Mouse (Mus musculus) heart, embryonic 14.5 days (tissue): ENCODE results near the gene Gm17416. TPM values are rescaled to one million over a fixed set of nuclear protein-coding genes. Genes with fewer than 3 reads are reported as not detected.

Experiments used
- polyA plus RNA-seq: library from polyadenylated mRNA; unstranded; fragments of >200 nt; fragmentation: Nextera tagmentation; extraction: Ambion mirVana; gene quantifications from 2 replicates; pipeline ENCODE4 v1.2.1, GENCODE M21; 2014

The Gm17416 gene
- polyA plus RNA-seq, 1 experiment from 2014 or later = not detected

Other genes starting within 250 kb of the Gm17416 start
- 63.0 and 63.1 TPM in 2 replicates for gene Rbck1, start 236.7 kb upstream of the Gm17416 start, polyA plus RNA-seq
- gene Trib3, start 225.3 kb upstream of the Gm17416 start, polyA plus RNA-seq = 1.8 and 1.9 TPM in 2 replicates
- gene Nrsn2, start 192.7 kb upstream of the Gm17416 start, polyA plus RNA-seq = 2.2 and 3.8 TPM in 2 replicates
- gene Sox12, start 171.3 kb upstream of the Gm17416 start, polyA plus RNA-seq = 13.1 and 15.0 TPM in 2 replicates
- 35.7 and 36.1 TPM in 2 replicates for gene Zcchc3, start 154.3 kb upstream of the Gm17416 start, polyA plus RNA-seq
- gene 6820408C15Rik, start 153.8 kb upstream of the Gm17416 start, polyA plus RNA-seq = 1.8 and 2.3 TPM in 2 replicates
- not detected in 2 replicates for gene Defb23, start 104.7 kb upstream of the Gm17416 start, polyA plus RNA-seq
- gene Defb20, start 92.3 kb upstream of the Gm17416 start, polyA plus RNA-seq = not detected in 2 replicates
- not detected in 2 replicates for gene Defb22, start 79.2 kb upstream of the Gm17416 start, polyA plus RNA-seq
- not detected in 2 replicates for gene Defb26, start 57.6 kb upstream of the Gm17416 start, polyA plus RNA-seq
- gene Defb28, start 51.1 kb upstream of the Gm17416 start, polyA plus RNA-seq = not detected in 2 replicates
- not detected in 2 replicates for gene Defb29, start 29.2 kb upstream of the Gm17416 start, polyA plus RNA-seq
- gene Defb21, start 3.4 kb downstream of the Gm17416 start, polyA plus RNA-seq = not detected in 2 replicates
- 1.2 TPM in 1 of 2 replicates, not detected in the other for gene Defb19, start 11.0 kb downstream of the Gm17416 start, polyA plus RNA-seq
- gene Defb45, start 30.1 kb downstream of the Gm17416 start, polyA plus RNA-seq = not detected in 2 replicates
- gene Defb36, start 35.0 kb downstream of the Gm17416 start, polyA plus RNA-seq = not detected in 2 replicates
- gene Defb25, start 53.7 kb downstream of the Gm17416 start, polyA plus RNA-seq = 0.94 and 0.95 TPM in 2 replicates
- 13.0 and 13.2 TPM in 2 replicates for gene Rem1, start 57.6 kb downstream of the Gm17416 start, polyA plus RNA-seq
- gene H13, start 100.1 kb downstream of the Gm17416 start, polyA plus RNA-seq = 70.6 and 74.6 TPM in 2 replicates
- gene Mcts2, start 117.7 kb downstream of the Gm17416 start, polyA plus RNA-seq = 20.8 and 25.6 TPM in 2 replicates
- gene Id1, start 166.9 kb downstream of the Gm17416 start, polyA plus RNA-seq = 56.8 and 61.1 TPM in 2 replicates
- gene Cox4i2, start 184.8 kb downstream of the Gm17416 start, polyA plus RNA-seq = 18.5 and 18.6 TPM in 2 replicates